ENCODE assay signal across 8 mouse cellular contexts in genomic region chr10:86295454-86296098, GRCm38 (mm10). TPM values are rescaled to one million over a fixed set of nuclear protein-coding genes. Genes with fewer than 3 reads are reported as not detected.
DNase-seq lines count a peak whose midpoint lies in the region; ATAC-seq lines count a peak whose summit lies in the region.

No protein-coding gene starts in this region.

- ATAC-seq in heart, embryonic 11.5 days (replicated peaks; ENCODE audit: insufficient number of reproducible peaks, low FRiP score, low TSS enrichment): no peak
- ATAC-seq in hindbrain, embryonic 16.5 days: 0 out of 2 replicates have a peak, but pooled peaks have one; percentile 9
- ATAC-seq in midbrain, embryonic 12.5 days (ENCODE audit: low FRiP score, low read depth): no peak

- intact Hi-C loops in heart, postnatal 36 days (cut with DNase I): loop anchor here (1.0 to 5.0 kb wide), 6 partner anchors 21 to 328 kb away; no protein-coding TSS in a partner anchor

- no peaks in the 10 kb centered on the region for H3K9me3 ChIP-seq in heart, embryonic 11.5 days (replicated peaks; ENCODE audit: control insufficient read depth, low read length)
- H3K9me3 ChIP-seq in hindbrain, embryonic 16.5 days (ENCODE audit: control insufficient read depth, low read length): no peaks in the 10 kb centered on the region
- H3K9me3 ChIP-seq in midbrain, embryonic 12.5 days: no peaks in the 10 kb centered on the region

- DNase-seq in heart, postnatal 36 days: no peak
- DNase-seq in embryo, embryonic 11 days: peak; percentile 76
- DNase-seq in right cerebral cortex, postnatal 14 days: no peak
- DNase-seq in layer of hippocampus, adult 18-20 months (ENCODE audit: low spot score in 2 of 2): no peak
- DNase-seq in thymus, postnatal 25 days: no peak

- H3K27ac ChIP-seq in heart, embryonic 11.5 days (ENCODE audit: low read depth, low read length): no peak overlapping the region
- no peak overlapping the region for H3K27ac ChIP-seq in hindbrain, embryonic 16.5 days (ENCODE audit: low read depth, low read length)
- H3K27ac ChIP-seq in midbrain, embryonic 12.5 days (replicated peaks): no peak overlapping the region

- peak overlapping the region; percentile 62 for H3K4me2 ChIP-seq in heart, embryonic 11.5 days
- H3K4me2 ChIP-seq in hindbrain, embryonic 16.5 days (ENCODE audit: low read length): peak overlapping the region; percentile 46
- peak overlapping the region; percentile 46 for H3K4me2 ChIP-seq in midbrain, embryonic 12.5 days (replicated peaks)

- no peaks in the 10 kb centered on the region for H3K36me3 ChIP-seq in heart, embryonic 11.5 days (ENCODE audit: control insufficient read depth, insufficient read depth, low read length)
- H3K36me3 ChIP-seq in hindbrain, embryonic 16.5 days (ENCODE audit: control insufficient read depth, insufficient read depth, low read length): no peaks in the 10 kb centered on the region
- H3K36me3 ChIP-seq in midbrain, embryonic 12.5 days: no peaks in the 10 kb centered on the region

- H3K27me3 ChIP-seq in heart, embryonic 11.5 days (ENCODE audit: control insufficient read depth, insufficient read depth, low read length): peaks cover 12% of the 10 kb centered on the region
- H3K27me3 ChIP-seq in hindbrain, embryonic 16.5 days (replicated peaks; ENCODE audit: control insufficient read depth, insufficient read depth, low read length): no peaks in the 10 kb centered on the region
- H3K27me3 ChIP-seq in midbrain, embryonic 12.5 days: peaks cover 38% of the 10 kb centered on the region

- H3K9ac ChIP-seq in heart, embryonic 11.5 days (ENCODE audit: low read depth, low read length): no peak overlapping the region
- peak overlapping the region; percentile 46; the same call in 1 of the 2 replicates for H3K9ac ChIP-seq in hindbrain, embryonic 16.5 days (ENCODE audit: low read depth, low read length)
- H3K9ac ChIP-seq in midbrain, embryonic 12.5 days (replicated peaks): peak overlapping the region; percentile 5; the same call in 1 of the 2 replicates

- H3K4me1 ChIP-seq in heart, embryonic 11.5 days (ENCODE audit: control insufficient read depth, insufficient read depth, low read length): 0 out of 2 replicates have a peak, but pooled peaks cover 4% of the 10 kb centered on the region
- peaks cover 7% of the 10 kb centered on the region; the same call in 1 of the 2 replicates for H3K4me1 ChIP-seq in hindbrain, embryonic 16.5 days (ENCODE audit: control insufficient read depth, insufficient read depth, low read depth, low read length)
- H3K4me1 ChIP-seq in midbrain, embryonic 12.5 days: peaks cover 20% of the 10 kb centered on the region

- H3K4me3 ChIP-seq in heart, embryonic 11.5 days (ENCODE audit: low read depth, low read length): peak overlapping the region; percentile 20
- H3K4me3 ChIP-seq in hindbrain, embryonic 16.5 days (ENCODE audit: low read length): no peak overlapping the region
- H3K4me3 ChIP-seq in midbrain, embryonic 12.5 days: peak overlapping the region; percentile 22

- 11% methylated on average over 13 of the region's 13 CpGs for WGBS in heart, embryonic 11.5 days (ENCODE audit: insufficient replicate concordance)
- 34% methylated on average over 13 of the region's 13 CpGs for WGBS in hindbrain, embryonic 16.5 days
- 28% methylated on average over 13 of the region's 13 CpGs for WGBS in midbrain, embryonic 12.5 days

RNA-seq across cellular contexts. Expression of gene Timp3, which starts 4.6 kb away (rescaled TPM):
- 56.6 and 63.9 TPM in 2 replicates for polyA plus RNA-seq in heart, embryonic 11.5 days (2014; fragmentation: Nextera tagmentation; extraction: Ambion mirVana)
- total RNA-seq in heart, postnatal 36 days (2021): 100 to 1,000 TPM; 165 to 209 TPM
- polyA plus RNA-seq in hindbrain, embryonic 16.5 days (2015; fragmentation: Nextera tagmentation; extraction: Ambion mirVana): 56.1 and 58.9 TPM in 2 replicates
- 23.1 and 24.5 TPM in 2 replicates for polyA plus RNA-seq in midbrain, embryonic 12.5 days (2016; fragmentation: Nextera tagmentation; extraction: Ambion mirVana)
- 10 to 100 TPM; 58.1 to 59.9 TPM for total RNA-seq in layer of hippocampus, adult 18-20 months (2021)
